Mouse (Mus musculus) forebrain, embryonic 13.5 days (tissue): ENCODE results near the gene Ylpm1. TPM values are rescaled to one million over a fixed set of nuclear protein-coding genes. Genes with fewer than 3 reads are reported as not detected.

Source experiments
- ATAC-seq: fragments of 200-750 bp; cut with Nextera tagmentation; 2 replicates; pipeline ENCODE4 v1.8.0; 2017
- H3K27ac ChIP-seq: fragments of 300-500 bp; sonication (generic); 2 replicates; pipeline ENCODE4 v1.5.1; 2015; ENCODE audit warnings: inconsistent platforms, mild to moderate bottlenecking, moderate library complexity
- H3K27me3 ChIP-seq: fragments of 300-500 bp; sonication (generic); 2 replicates; pipeline ENCODE4 v1.6.1; 2015; ENCODE audit warnings: mild to moderate bottlenecking, inconsistent platforms
- H3K36me3 ChIP-seq: fragments of 300-500 bp; sonication (generic); 2 replicates; pipeline ENCODE4 v1.6.1; 2015; ENCODE audit warnings: mild to moderate bottlenecking, inconsistent platforms; ENCODE audit not compliant: poor library complexity, severe bottlenecking
- H3K4me1 ChIP-seq: fragments of 300-500 bp; sonication (generic); 2 replicates; pipeline ENCODE4 v1.6.1; 2015; ENCODE audit warnings: inconsistent platforms
- H3K4me2 ChIP-seq: fragments of 300-500 bp; sonication (generic); 2 replicates; pipeline ENCODE4 v1.6.1; 2015; ENCODE audit warnings: inconsistent platforms, mild to moderate bottlenecking, moderate library complexity
- H3K4me3 ChIP-seq: fragments of 300-500 bp; sonication (generic); 2 replicates; pipeline ENCODE4 v1.5.1; 2015; ENCODE audit warnings: mild to moderate bottlenecking, inconsistent platforms
- H3K9ac ChIP-seq: fragments of 300-500 bp; sonication (generic); 2 replicates; pipeline ENCODE4 v1.6.1; 2015; ENCODE audit warnings: mild to moderate bottlenecking, inconsistent platforms
- H3K9me3 ChIP-seq: fragments of 300-500 bp; sonication (generic); replicated peaks from 2 replicates; pipeline ENCODE4 v1.6.1; 2016; ENCODE audit warnings: inconsistent platforms
- WGBS: fragments of 180-500 bp; shearing (Covaris S2); methylation state at CpG from one replicate; pipeline ENCODE4 v1.1.7; 2015; 5-methylcytosine and 5-hydroxymethylcytosine counted together
- polyA plus RNA-seq: library from polyadenylated mRNA; unstranded; fragments of >200 nt; fragmentation: Nextera tagmentation; extraction: Ambion mirVana; gene quantifications from 2 replicates; pipeline ENCODE4 v1.2.1, GENCODE M21; 2015

Ylpm1 gene
- 41.6 and 45.1 TPM in 2 replicates for polyA plus RNA-seq

- Histone ChIP-seq H3K4me2 (peak within 1 kb of the TSS; percentile 94), H3K9me3 (peaks cover 4% of the 10 kb centered on the region; the same call in 1 of the 2 replicates), H3K36me3 (peaks cover 8% of the 10 kb centered on the region; the same call in 1 of the 2 replicates), H3K27ac (peak within 1 kb of the TSS; percentile 91), H3K4me1 (peaks cover 28% of the 10 kb centered on the region), H3K9ac (peak within 1 kb of the TSS; percentile 96), H3K27me3 (no peaks in the 10 kb centered on the region), H3K4me3 (peak within 1 kb of the TSS; percentile 68)
- ATAC-seq: peak; percentile 99
- WGBS: under 1% methylated on average over 45 of the region's 45 CpGs
Observed at GRCm38 (mm10) chr12:84996083-84996496, at the start of gene Ylpm1. Gene Ylpm1, plus strand, starts transcription at chr12:84996321.

GRCm38 (mm10) chr12:84947894-84948583 is 48.1 kb upstream of the Ylpm1 start:
- Histone ChIP-seq H3K27ac (no peak overlapping the region), H3K9me3 (no peaks in the 10 kb centered on the region), H3K4me3 (no peak overlapping the region), H3K9ac (no peak overlapping the region), H3K27me3 (no peaks in the 10 kb centered on the region), H3K36me3 (peaks cover 65% of the 10 kb centered on the region), H3K4me2 (no peak overlapping the region), H3K4me1 (no peaks in the 10 kb centered on the region)
- ATAC-seq: no peak
- WGBS: 82% methylated on average over 2 of the region's 2 CpGs

- H3K4me3 ChIP-seq: no peak overlapping the region
- H3K36me3 ChIP-seq: peaks cover 58% of the 10 kb centered on the region
- H3K27ac ChIP-seq: no peak overlapping the region
- no peak overlapping the region for H3K9ac ChIP-seq
- no peak for ATAC-seq
- 93% methylated on average over 6 of the region's 6 CpGs for WGBS
- H3K4me1 ChIP-seq: no peaks in the 10 kb centered on the region
- H3K27me3 ChIP-seq: no peaks in the 10 kb centered on the region
- H3K9me3 ChIP-seq: no peaks in the 10 kb centered on the region
- H3K4me2 ChIP-seq: no peak overlapping the region
Observed at GRCm38 (mm10) chr12:84948584-84949285, 47.4 kb upstream of the Ylpm1 start.

GRCm38 (mm10) chr12:84950763-84951162 is 45.4 kb upstream of the Ylpm1 start:
- H3K27me3 ChIP-seq: no peaks in the 10 kb centered on the region
- H3K9me3 ChIP-seq: no peaks in the 10 kb centered on the region
- no peaks in the 10 kb centered on the region for H3K4me1 ChIP-seq
- no peak overlapping the region for H3K4me3 ChIP-seq
- no peak overlapping the region for H3K4me2 ChIP-seq
- H3K36me3 ChIP-seq: peaks cover 45% of the 10 kb centered on the region
- H3K27ac ChIP-seq: no peak overlapping the region
- WGBS: 86% methylated on average over 6 of the region's 6 CpGs
- no peak overlapping the region for H3K9ac ChIP-seq
- ATAC-seq: no peak

GRCm38 (mm10) chr12:84951531-84951930 is 44.6 kb upstream of the Ylpm1 start:
- Histone ChIP-seq H3K4me3 (no peak overlapping the region), H3K27me3 (no peaks in the 10 kb centered on the region), H3K4me1 (no peaks in the 10 kb centered on the region), H3K9me3 (no peaks in the 10 kb centered on the region), H3K4me2 (no peak overlapping the region), H3K9ac (no peak overlapping the region), H3K27ac (no peak overlapping the region), H3K36me3 (peaks cover 45% of the 10 kb centered on the region)
- WGBS: 42% methylated on average over 8 of the region's 8 CpGs
- ATAC-seq: no peak

GRCm38 (mm10) chr12:84952351-84952750 is 43.8 kb upstream of the Ylpm1 start:
- Histone ChIP-seq H3K27me3 (no peaks in the 10 kb centered on the region), H3K27ac (no peak overlapping the region), H3K36me3 (peaks cover 38% of the 10 kb centered on the region), H3K9me3 (no peaks in the 10 kb centered on the region), H3K9ac (no peak overlapping the region), H3K4me3 (no peak overlapping the region), H3K4me2 (no peak overlapping the region), H3K4me1 (no peaks in the 10 kb centered on the region)
- ATAC-seq: no peak
- 80% methylated on average over 1 of the region's 1 CpGs for WGBS

GRCm38 (mm10) chr12:84956317-84956716 is 39.8 kb upstream of the Ylpm1 start:
- Histone ChIP-seq H3K27me3 (no peaks in the 10 kb centered on the region), H3K27ac (no peak overlapping the region), H3K9me3 (no peaks in the 10 kb centered on the region), H3K4me3 (no peak overlapping the region), H3K36me3 (peaks cover 20% of the 10 kb centered on the region; the same call in 1 of the 2 replicates), H3K4me1 (no peaks in the 10 kb centered on the region), H3K9ac (no peak overlapping the region), H3K4me2 (no peak overlapping the region)
- WGBS: 89% methylated on average over 3 of the region's 3 CpGs
- no peak for ATAC-seq

GRCm38 (mm10) chr12:84958794-84959356 is 37.2 kb upstream of the Ylpm1 start:
- no peaks in the 10 kb centered on the region for H3K4me1 ChIP-seq
- WGBS: 96% methylated on average over 1 of the region's 1 CpGs
- H3K36me3 ChIP-seq: peaks cover 20% of the 10 kb centered on the region; the same call in 1 of the 2 replicates
- no peak for ATAC-seq
- no peak overlapping the region for H3K9ac ChIP-seq
- no peaks in the 10 kb centered on the region for H3K27me3 ChIP-seq
- no peaks in the 10 kb centered on the region for H3K9me3 ChIP-seq
- H3K4me2 ChIP-seq: no peak overlapping the region
- H3K4me3 ChIP-seq: no peak overlapping the region
- H3K27ac ChIP-seq: no peak overlapping the region

GRCm38 (mm10) chr12:84962606-84963005 is 33.5 kb upstream of the Ylpm1 start:
- peaks cover 18% of the 10 kb centered on the region; the same call in 1 of the 2 replicates for H3K36me3 ChIP-seq
- no peaks in the 10 kb centered on the region for H3K27me3 ChIP-seq
- no peak overlapping the region for H3K27ac ChIP-seq
- H3K4me1 ChIP-seq: 0 out of 2 replicates have a peak, but pooled peaks cover 2% of the 10 kb centered on the region
- no peak overlapping the region for H3K4me2 ChIP-seq
- H3K9ac ChIP-seq: no peak overlapping the region
- no peaks in the 10 kb centered on the region for H3K9me3 ChIP-seq
- 82% methylated on average over 7 of the region's 7 CpGs for WGBS
- ATAC-seq: no peak
- H3K4me3 ChIP-seq: no peak overlapping the region

- Histone ChIP-seq H3K4me3 (peak overlapping the region; percentile 76), H3K27me3 (no peaks in the 10 kb centered on the region), H3K27ac (no peak overlapping the region), H3K4me1 (peaks cover 28% of the 10 kb centered on the region), H3K9ac (0 out of 2 replicates have a peak overlapping the region, but pooled peaks have one; percentile 87), H3K4me2 (peak overlapping the region; percentile 95), H3K36me3 (peaks cover 14% of the 10 kb centered on the region), H3K9me3 (no peaks in the 10 kb centered on the region)
- 88% methylated on average over 16 of the region's 16 CpGs for WGBS
- ATAC-seq: no peak
Observed at GRCm38 (mm10) chr12:84968831-84969655, 27.1 kb upstream of the Ylpm1 start.

- Histone ChIP-seq H3K4me2 (peak overlapping the region; percentile 95), H3K27me3 (no peaks in the 10 kb centered on the region), H3K9ac (peak overlapping the region; percentile 87), H3K36me3 (peaks cover 20% of the 10 kb centered on the region), H3K4me3 (peak overlapping the region; percentile 76), H3K4me1 (peaks cover 28% of the 10 kb centered on the region), H3K9me3 (no peaks in the 10 kb centered on the region), H3K27ac (no peak overlapping the region)
- ATAC-seq: no peak
- 29% methylated on average over 15 of the region's 15 CpGs for WGBS
Observed at GRCm38 (mm10) chr12:84969656-84970427, 26.3 kb upstream of the Ylpm1 start.
